Mouse (Mus musculus): ENCODE data around the gene Cmah.
A peak's percentile ranks its signal among the peaks of the same experiment; 100 is the strongest.

The Cmah gene

GRCm38 (mm10) chr13:24340462-24340861 lies 13.3 kb downstream of the Cmah start:
- no peak for DNase-seq (ENCODE audit: low read depth, low spot score)

- DNase-seq (ENCODE audit: low read depth, low spot score): no peak
Measured at GRCm38 (mm10) chr13:24342091-24342490, 14.9 kb downstream of the Cmah start.

- no peak for DNase-seq (ENCODE audit: low read depth, low spot score)
Measured at GRCm38 (mm10) chr13:24353004-24353403, 25.8 kb downstream of the Cmah start.

- DNase-seq (ENCODE audit: low read depth, low spot score): no peak
Measured at GRCm38 (mm10) chr13:24354751-24355150, 27.5 kb downstream of the Cmah start.

- DNase-seq (ENCODE audit: low read depth, low spot score): no peak
Measured at GRCm38 (mm10) chr13:24359181-24359580, 32.0 kb downstream of the Cmah start.

- DNase-seq (ENCODE audit: low read depth, low spot score): no peak
Measured at GRCm38 (mm10) chr13:24365191-24365590, 38.0 kb downstream of the Cmah start.

GRCm38 (mm10) chr13:24372893-24373599 lies 45.8 kb downstream of the Cmah start:
- no peak for DNase-seq (ENCODE audit: low read depth, low spot score)

- peak; percentile 35 for DNase-seq (ENCODE audit: low read depth, low spot score)
Measured at GRCm38 (mm10) chr13:24374606-24375005, 47.4 kb downstream of the Cmah start.

- no peak for DNase-seq (ENCODE audit: low read depth, low spot score)
Measured at GRCm38 (mm10) chr13:24375320-24376203, 48.4 kb downstream of the Cmah start.

GRCm38 (mm10) chr13:24380713-24381112 lies 53.5 kb downstream of the Cmah start:
- DNase-seq (ENCODE audit: low read depth, low spot score): no peak

GRCm38 (mm10) chr13:24383885-24384284 lies 56.7 kb downstream of the Cmah start:
- DNase-seq (ENCODE audit: low read depth, low spot score): no peak

GRCm38 (mm10) chr13:24391892-24392291 lies 64.7 kb downstream of the Cmah start:
- DNase-seq (ENCODE audit: low read depth, low spot score): no peak

GRCm38 (mm10) chr13:24392655-24393054 lies 65.5 kb downstream of the Cmah start:
- DNase-seq (ENCODE audit: low read depth, low spot score): peak; percentile 75

GRCm38 (mm10) chr13:24393055-24393454 lies 65.9 kb downstream of the Cmah start:
- peak; percentile 81 for DNase-seq (ENCODE audit: low read depth, low spot score)

- DNase-seq (ENCODE audit: low read depth, low spot score): no peak
Measured at GRCm38 (mm10) chr13:24395815-24396214, 68.6 kb downstream of the Cmah start.

GRCm38 (mm10) chr13:24397181-24397580 lies 70.0 kb downstream of the Cmah start:
- DNase-seq (ENCODE audit: low read depth, low spot score): no peak

- peak; percentile 89 for DNase-seq (ENCODE audit: low read depth, low spot score)
Measured at GRCm38 (mm10) chr13:24398488-24398887, 71.3 kb downstream of the Cmah start.

- peak; percentile 80 for DNase-seq (ENCODE audit: low read depth, low spot score)
Measured at GRCm38 (mm10) chr13:24401821-24402220, 74.6 kb downstream of the Cmah start.

GRCm38 (mm10) chr13:24403054-24403453 lies 75.8 kb downstream of the Cmah start:
- DNase-seq (ENCODE audit: low read depth, low spot score): peak; percentile 39

- no peak for DNase-seq (ENCODE audit: low read depth, low spot score)
Measured at GRCm38 (mm10) chr13:24406847-24407246, 79.6 kb downstream of the Cmah start.

GRCm38 (mm10) chr13:24414635-24415206 lies 87.5 kb downstream of the Cmah start:
- DNase-seq (ENCODE audit: low read depth, low spot score): peak; percentile 85

GRCm38 (mm10) chr13:24415506-24416206 lies 88.5 kb downstream of the Cmah start:
- DNase-seq (ENCODE audit: low read depth, low spot score): peak; percentile 83
